Mouse (Mus musculus) gastrocnemius, adult 18-20 months (tissue): ENCODE results near the gene Slc43a1. TPM values are rescaled to one million over a fixed set of nuclear protein-coding genes. Genes with fewer than 3 reads are reported as not detected.
"Not testable (repeated sequence)": the region's sequence is repeated elsewhere in the genome, so short reads cannot be mapped to it uniquely, and the experiment has no call there.

Experiments used
- DNase-seq: peaks from one replicate; pipeline ENCODE4 v3.0.0; 2021; ENCODE audit warnings: low spot score
- long read RNA-seq, 2 experiments: library from polyadenylated mRNA; stranded (forward); transcript quantifications; one replicate each; pipeline ENCODE4 v2.0.0; 2021
- total RNA-seq, 2 experiments: library from RNA; stranded (reverse); gene quantifications; 2 replicates each; pipeline ENCODE4 v1.2.3; 2021

Slc43a1 gene
- total RNA-seq, result 10 to 100 TPM; 11.0 to 12.7 TPM
- long read RNA-seq, experiment 1, transcript Slc43a1-204 (15 exons, 3,089 nt), result major isoform, 8 of 17 reads
- long read RNA-seq, experiment 1, partial matches to known transcripts, result 1 of 17 reads
- long read RNA-seq, experiment 1, other reads (novel, unspliced or antisense), result 8 of 17 reads
- long read RNA-seq, experiment 2, partial matches to known transcripts, result 1 of 10 reads
- long read RNA-seq, experiment 2, other reads (novel, unspliced or antisense), result 4 of 10 reads

DNA sequence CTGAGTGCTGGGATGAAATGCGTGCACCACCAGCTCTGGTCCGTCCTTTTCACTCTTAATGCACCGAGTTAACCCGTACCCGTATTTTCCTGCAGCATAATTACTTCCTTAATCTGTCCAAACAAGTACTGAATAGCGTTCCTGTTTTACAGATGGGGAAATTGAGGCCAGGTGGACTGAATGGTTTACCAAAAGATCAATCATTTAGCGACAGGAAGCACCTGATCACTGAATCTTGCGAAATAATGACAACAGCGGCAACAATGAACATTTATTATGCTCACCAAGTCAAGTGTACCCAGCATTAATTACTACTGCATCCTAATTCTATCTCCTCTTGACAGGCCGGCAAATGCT is at the start of gene Slc43a1:
Slc43a1 (plus strand) TSS at position 258 of the 357 bp plus-strand sequence.
- DNase-seq, result no peak

- no peak for DNase-seq
Observed at GRCm38 (mm10) chr2:84790418-84790817, 48.2 kb upstream of the Slc43a1 start.

DNA sequence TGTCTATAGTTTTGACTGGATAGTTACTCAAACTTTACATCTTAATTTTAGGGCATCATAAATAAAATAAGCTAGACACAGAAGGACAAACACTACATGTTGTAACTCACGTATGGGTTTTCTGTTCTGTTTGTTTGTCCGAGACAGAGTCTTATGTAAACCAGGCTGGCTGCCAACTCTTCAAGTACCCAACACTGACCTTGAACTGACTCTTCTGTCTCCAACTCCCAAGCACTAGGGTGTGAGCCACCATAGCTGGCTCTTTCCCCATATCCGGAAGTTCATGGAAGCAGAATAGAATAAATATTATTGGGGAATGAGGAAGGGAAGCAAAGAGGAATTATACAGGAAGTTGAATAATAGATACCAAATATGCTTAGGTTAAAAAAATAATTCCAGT is 46.1 kb upstream of the Slc43a1 start:
- no peak for DNase-seq

GRCm38 (mm10) chr2:84793154-84793553 is 45.5 kb upstream of the Slc43a1 start:
- no peak for DNase-seq

DNA sequence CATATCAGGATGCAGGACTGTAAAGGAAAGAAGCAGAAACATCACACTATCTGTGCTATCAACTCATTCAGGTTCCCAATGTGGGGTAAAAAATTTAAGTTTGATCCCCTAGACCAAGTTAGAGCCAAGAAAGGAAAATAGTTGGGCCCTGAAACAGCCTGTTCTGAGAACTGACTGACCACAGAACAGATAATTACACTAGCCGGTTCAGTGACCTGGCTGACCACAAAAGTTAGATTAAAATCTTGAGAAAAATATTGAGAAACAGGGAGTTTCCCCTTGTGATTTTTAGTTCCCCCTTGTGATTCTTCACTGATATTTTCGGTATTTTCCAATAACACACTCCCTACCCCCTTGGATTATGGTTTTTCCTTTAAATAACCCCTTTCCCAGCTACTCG is 44.8 kb upstream of the Slc43a1 start:
- DNase-seq, result no peak

DNA sequence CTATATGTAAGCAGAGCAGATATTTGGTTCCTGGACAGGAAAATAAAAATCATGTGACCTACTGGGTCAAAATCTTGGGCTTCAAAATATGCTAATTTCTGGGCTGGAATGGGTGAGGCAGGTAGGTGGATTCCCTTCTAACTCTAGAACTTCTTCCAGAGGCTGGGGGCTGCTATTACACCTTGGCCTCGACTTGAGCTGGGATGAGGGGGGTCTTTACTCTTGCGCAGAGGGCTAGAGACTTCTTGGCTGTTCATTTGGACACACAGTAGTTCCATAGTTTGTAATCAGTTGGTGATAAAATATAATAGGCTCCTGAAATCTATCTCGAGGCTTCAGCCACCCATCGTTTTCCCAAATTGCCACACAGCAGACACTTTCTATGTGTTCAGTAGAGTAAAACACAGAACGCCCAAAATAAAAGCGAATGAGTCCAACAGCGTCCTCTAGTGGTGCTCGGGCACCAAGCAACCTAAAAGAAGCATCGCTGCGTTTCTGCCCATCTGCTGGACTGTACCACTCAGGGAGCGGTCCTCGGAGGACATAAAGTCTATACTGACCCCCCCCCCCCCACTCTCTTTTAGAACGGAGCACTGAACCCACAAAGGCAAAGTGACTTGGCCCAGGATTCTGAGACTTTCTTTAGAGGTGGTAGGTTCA is 40.7 kb upstream of the Slc43a1 start:
- DNase-seq, result peak; percentile 78

DNA sequence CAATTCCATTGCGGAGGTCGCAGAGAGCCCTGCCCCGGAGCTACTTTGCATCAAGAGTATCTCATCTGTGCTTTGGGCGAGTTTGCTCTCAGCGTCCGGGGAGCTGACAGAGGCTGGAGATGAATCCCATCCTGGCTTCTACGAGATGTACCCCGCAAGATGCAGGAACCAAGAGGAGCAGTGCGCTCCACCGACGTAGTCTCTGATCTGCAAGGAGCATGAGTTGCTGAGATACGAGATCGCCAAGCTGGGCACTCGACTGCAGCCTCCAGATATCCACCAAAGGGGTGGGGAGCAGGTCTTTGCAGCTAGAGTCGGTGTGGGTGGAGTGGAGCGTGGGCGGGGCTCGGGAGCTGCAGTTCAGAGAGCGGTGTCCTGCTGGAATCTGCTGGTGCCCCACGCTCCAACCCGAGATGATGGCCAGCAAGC is 40.1 kb upstream of the Slc43a1 start, which contains the start of gene Ube2l6:
Ube2l6 (plus strand) TSS at position 336 of the 429 bp plus-strand sequence.
- DNase-seq, result peak; percentile 46

- DNase-seq, result peak; percentile 82
Observed at GRCm38 (mm10) chr2:84799041-84799561, 39.5 kb upstream of the Slc43a1 start.

GRCm38 (mm10) chr2:84800304-84800703 is 38.3 kb upstream of the Slc43a1 start:
- no peak for DNase-seq

GRCm38 (mm10) chr2:84801223-84801622 is 37.4 kb upstream of the Slc43a1 start:
- not testable (repeated sequence) for DNase-seq

- DNase-seq, result no peak
Observed at GRCm38 (mm10) chr2:84803963-84804362, 34.7 kb upstream of the Slc43a1 start.

DNA sequence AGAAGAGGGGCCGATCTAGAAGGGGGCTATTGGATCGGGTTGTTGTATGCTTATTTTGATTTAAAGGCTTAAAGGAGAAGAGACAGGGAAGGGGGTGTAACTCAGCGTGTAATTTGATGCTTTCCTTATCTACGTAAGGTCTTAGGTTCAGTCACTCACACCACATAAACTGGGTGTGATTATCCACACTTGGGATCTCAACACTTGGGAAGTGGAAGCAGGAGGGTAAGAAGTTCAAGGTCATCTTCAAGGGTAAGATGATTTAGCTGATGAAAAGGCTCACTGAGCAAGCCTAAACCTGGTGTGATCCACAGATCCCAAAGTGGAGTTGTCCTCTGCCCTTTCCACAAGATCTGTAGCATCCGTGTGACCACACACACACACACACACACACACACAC is 32.1 kb upstream of the Slc43a1 start:
- DNase-seq, result no peak

GRCm38 (mm10) chr2:84809330-84809729 is 29.3 kb upstream of the Slc43a1 start:
- DNase-seq, result no peak

- no peak for DNase-seq
Observed at GRCm38 (mm10) chr2:84810526-84810885, 28.1 kb upstream of the Slc43a1 start.

GRCm38 (mm10) chr2:84810886-84811577 is 27.6 kb upstream of the Slc43a1 start:
- peak; percentile 86 for DNase-seq

- DNase-seq, result no peak
Observed at GRCm38 (mm10) chr2:84811880-84812279, 26.8 kb upstream of the Slc43a1 start.

DNA sequence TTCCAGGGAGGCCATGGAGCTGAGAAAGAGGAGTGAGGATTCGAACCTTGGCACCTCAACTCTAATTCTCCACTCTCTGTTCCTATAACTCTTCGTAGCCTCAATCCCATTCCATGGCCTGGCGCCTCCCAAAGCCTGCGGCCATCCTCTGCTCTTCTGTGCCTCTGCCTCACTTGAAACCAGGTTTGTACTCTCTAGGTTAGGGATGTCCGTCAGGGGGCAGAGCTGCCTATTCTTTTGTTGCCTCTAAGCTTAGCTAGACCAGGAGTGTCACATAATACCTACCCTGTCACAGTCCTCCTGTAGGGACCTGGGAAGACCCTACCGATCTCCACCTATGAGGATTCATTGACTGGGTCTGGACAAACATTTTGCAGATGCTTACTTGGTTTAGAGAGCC is 26.0 kb upstream of the Slc43a1 start:
- no peak for DNase-seq

GRCm38 (mm10) chr2:84819861-84820260 is 18.8 kb upstream of the Slc43a1 start:
- DNase-seq, result peak; percentile 82

DNA sequence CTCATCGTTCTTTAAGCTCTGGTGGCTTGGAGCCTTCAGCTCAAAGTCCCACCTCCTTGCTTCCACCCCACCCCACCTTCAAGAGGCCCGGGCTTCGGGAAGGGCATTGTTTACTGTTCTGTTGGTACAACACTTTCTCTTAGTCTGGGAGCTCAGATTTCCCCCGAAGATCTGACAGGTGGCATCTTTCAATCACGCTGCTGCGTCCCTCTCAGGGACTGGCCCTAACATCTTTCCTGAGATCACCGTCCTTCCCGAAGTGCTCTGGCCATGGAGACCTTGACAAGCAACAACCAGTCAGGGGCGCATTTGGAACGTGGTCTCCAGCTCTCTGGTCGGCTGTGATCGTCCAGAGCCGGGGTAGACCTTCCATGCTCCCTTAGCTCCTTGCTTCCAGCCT is 16.1 kb upstream of the Slc43a1 start, which contains the start of gene Smtnl1:
Smtnl1 (minus strand) TSS at position 101 of the 400 bp plus-strand sequence.
- DNase-seq, result no peak

GRCm38 (mm10) chr2:84823237-84823636 is 15.4 kb upstream of the Slc43a1 start:
- DNase-seq, result no peak

- DNase-seq, result peak; percentile 91
Observed at GRCm38 (mm10) chr2:84826488-84827282, 12.0 kb upstream of the Slc43a1 start, which contains the start of gene Timm10. TSS of gene Timm10 (plus strand) at chr2:84826997.
